Mouse (Mus musculus): ENCODE results near the gene E2f2. TPM values are rescaled to one million over a fixed set of nuclear protein-coding genes. Genes with fewer than 3 reads are reported as not detected.

The E2f2 gene
- total and polyA plus RNA-seq, 2 experiments from 2014 or later, result 2.4 to 6.4 TPM

- TF ChIP-seq CTCF (IDR thresholded peaks at IDR 0.05; ENCODE audit: low read depth) (no peak), EP300 (IDR thresholded peaks at IDR 0.05; ENCODE audit: low read depth) (no peak)
- Histone ChIP-seq H3K4me2 (ENCODE audit: low read depth, low read length) (peak overlapping the region; percentile 76), H3K36me3 (replicated peaks; ENCODE audit: control insufficient read depth, insufficient read depth, low read length) (no peaks in the 10 kb centered on the region), H3K9ac (replicated peaks; ENCODE audit: low read depth, low read length) (peak overlapping the region; percentile 49), H3K27me3 (ENCODE audit: control insufficient read depth, insufficient read depth, low read length) (no peaks in the 10 kb centered on the region), H3K27ac (ENCODE audit: low read depth) (peak overlapping the region; percentile 85), H3K4me3 (ENCODE audit: low read depth, low read length) (peak overlapping the region; percentile 44), H3K9me3 (replicated peaks; ENCODE audit: control insufficient read depth, low read length) (no peaks in the 10 kb centered on the region), H3K4me1 (ENCODE audit: control insufficient read depth, insufficient read depth) (peaks cover 27% of the 10 kb centered on the region)
- ATAC-seq (ENCODE audit: insufficient read depth, low read depth), result peak; percentile 61
- peak; percentile 31 for DNase-seq (ENCODE audit: low spot score)
- 9% methylated on average over 46 of the region's 50 CpGs for WGBS
Observed at GRCm38 (mm10) chr4:136134978-136135873, 37.0 kb upstream of the E2f2 start.

GRCm38 (mm10) chr4:136135874-136136728, 36.1 kb upstream of the E2f2 start:
- H3K4me2 ChIP-seq (ENCODE audit: low read depth, low read length), result no peak overlapping the region
- no peaks in the 10 kb centered on the region for H3K36me3 ChIP-seq (replicated peaks; ENCODE audit: control insufficient read depth, insufficient read depth, low read length)
- no peak overlapping the region for H3K4me3 ChIP-seq (ENCODE audit: low read depth, low read length)
- H3K27me3 ChIP-seq (ENCODE audit: control insufficient read depth, insufficient read depth, low read length), result no peaks in the 10 kb centered on the region
- no peak for DNase-seq (ENCODE audit: low spot score)
- TF ChIP-seq EP300 (IDR thresholded peaks at IDR 0.05; ENCODE audit: low read depth) (no peak), CTCF (IDR thresholded peaks at IDR 0.05; ENCODE audit: low read depth) (no peak)
- WGBS, result 59% methylated on average over 9 of the region's 9 CpGs
- no peaks in the 10 kb centered on the region for H3K9me3 ChIP-seq (replicated peaks; ENCODE audit: control insufficient read depth, low read length)
- peaks cover 29% of the 10 kb centered on the region for H3K4me1 ChIP-seq (ENCODE audit: control insufficient read depth, insufficient read depth)
- no peak for ATAC-seq (ENCODE audit: insufficient read depth, low read depth)
- 0 out of 2 replicates have a peak overlapping the region, but pooled peaks have one; percentile 2 for H3K9ac ChIP-seq (replicated peaks; ENCODE audit: low read depth, low read length)
- peak overlapping the region; percentile 85 for H3K27ac ChIP-seq (ENCODE audit: low read depth)

GRCm38 (mm10) chr4:136139326-136140110, 32.7 kb upstream of the E2f2 start:
- Histone ChIP-seq H3K27ac (ENCODE audit: low read depth) (peak overlapping the region; percentile 91), H3K4me3 (ENCODE audit: low read depth, low read length) (peak overlapping the region; percentile 16; the same call in 1 of the 2 replicates), H3K9ac (replicated peaks; ENCODE audit: low read depth, low read length) (no peak overlapping the region), H3K4me1 (ENCODE audit: control insufficient read depth, insufficient read depth) (peaks cover 31% of the 10 kb centered on the region), H3K4me2 (ENCODE audit: low read depth, low read length) (peak overlapping the region; percentile 37; the same call in 1 of the 2 replicates), H3K9me3 (replicated peaks; ENCODE audit: control insufficient read depth, low read length) (no peaks in the 10 kb centered on the region), H3K27me3 (ENCODE audit: control insufficient read depth, insufficient read depth, low read length) (no peaks in the 10 kb centered on the region), H3K36me3 (replicated peaks; ENCODE audit: control insufficient read depth, insufficient read depth, low read length) (no peaks in the 10 kb centered on the region)
- DNase-seq (ENCODE audit: low spot score) (no peak), ATAC-seq (ENCODE audit: insufficient read depth, low read depth) (no peak)
- 44% methylated on average over 17 of the region's 17 CpGs for WGBS
- TF ChIP-seq EP300 (IDR thresholded peaks at IDR 0.05; ENCODE audit: low read depth) (no peak), CTCF (IDR thresholded peaks at IDR 0.05; ENCODE audit: low read depth) (no peak)

GRCm38 (mm10) chr4:136140327-136141250, 31.6 kb upstream of the E2f2 start:
- H3K27ac ChIP-seq (ENCODE audit: low read depth), result peak overlapping the region; percentile 91
- H3K9me3 ChIP-seq (replicated peaks; ENCODE audit: control insufficient read depth, low read length), result no peaks in the 10 kb centered on the region
- peaks cover 23% of the 10 kb centered on the region for H3K4me1 ChIP-seq (ENCODE audit: control insufficient read depth, insufficient read depth)
- no peaks in the 10 kb centered on the region for H3K27me3 ChIP-seq (ENCODE audit: control insufficient read depth, insufficient read depth, low read length)
- peak overlapping the region; percentile 16 for H3K4me3 ChIP-seq (ENCODE audit: low read depth, low read length)
- peak; percentile 91 for DNase-seq (ENCODE audit: low spot score)
- H3K4me2 ChIP-seq (ENCODE audit: low read depth, low read length), result peak overlapping the region; percentile 37
- no peaks in the 10 kb centered on the region for H3K36me3 ChIP-seq (replicated peaks; ENCODE audit: control insufficient read depth, insufficient read depth, low read length)
- peak; percentile 84 for ATAC-seq (ENCODE audit: insufficient read depth, low read depth)
- peak; percentile 93 for TF ChIP-seq EP300 (IDR thresholded peaks at IDR 0.05; ENCODE audit: low read depth)
- TF ChIP-seq CTCF (IDR thresholded peaks at IDR 0.05; ENCODE audit: low read depth), result no peak
- WGBS, result 12% methylated on average over 31 of the region's 31 CpGs
- peak overlapping the region; percentile 33; the same call in 1 of the 2 replicates for H3K9ac ChIP-seq (replicated peaks; ENCODE audit: low read depth, low read length)
